Mouse (Mus musculus): Measurements from ENCODE around the gene Mid1.
"Not testable (repeated sequence)": the region's sequence is repeated elsewhere in the genome, so short reads cannot be mapped to it uniquely, and the experiment has no call there.

The Mid1 gene

GRCm38 (mm10) chrX:169987368-169987837 is 302.4 kb downstream of the Mid1 start:
- peak; percentile 65 for DNase-seq (ENCODE audit: low spot score)

- peak; percentile 59 for DNase-seq (ENCODE audit: low spot score)
Measured at GRCm38 (mm10) chrX:169988571-169989218, 303.7 kb downstream of the Mid1 start.

DNA sequence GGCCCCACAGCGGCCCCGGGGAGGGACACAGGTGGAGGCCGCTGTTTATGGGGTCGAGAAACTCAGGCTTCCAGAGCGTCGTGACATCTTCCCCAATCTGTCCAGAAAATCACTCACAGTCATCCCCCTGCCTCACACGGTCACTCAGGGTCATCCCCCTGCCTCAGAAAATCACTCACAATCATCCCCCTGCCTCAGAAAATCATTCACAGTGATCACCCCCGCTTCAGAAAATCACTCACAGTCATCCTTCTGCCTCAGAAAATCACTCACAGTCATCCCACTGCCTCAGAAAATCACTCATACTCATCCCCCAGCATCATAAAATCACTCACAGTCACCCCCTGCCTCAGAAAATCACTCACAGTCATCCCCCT is 304.2 kb downstream of the Mid1 start:
- not testable (repeated sequence) for DNase-seq (ENCODE audit: low spot score)

DNA sequence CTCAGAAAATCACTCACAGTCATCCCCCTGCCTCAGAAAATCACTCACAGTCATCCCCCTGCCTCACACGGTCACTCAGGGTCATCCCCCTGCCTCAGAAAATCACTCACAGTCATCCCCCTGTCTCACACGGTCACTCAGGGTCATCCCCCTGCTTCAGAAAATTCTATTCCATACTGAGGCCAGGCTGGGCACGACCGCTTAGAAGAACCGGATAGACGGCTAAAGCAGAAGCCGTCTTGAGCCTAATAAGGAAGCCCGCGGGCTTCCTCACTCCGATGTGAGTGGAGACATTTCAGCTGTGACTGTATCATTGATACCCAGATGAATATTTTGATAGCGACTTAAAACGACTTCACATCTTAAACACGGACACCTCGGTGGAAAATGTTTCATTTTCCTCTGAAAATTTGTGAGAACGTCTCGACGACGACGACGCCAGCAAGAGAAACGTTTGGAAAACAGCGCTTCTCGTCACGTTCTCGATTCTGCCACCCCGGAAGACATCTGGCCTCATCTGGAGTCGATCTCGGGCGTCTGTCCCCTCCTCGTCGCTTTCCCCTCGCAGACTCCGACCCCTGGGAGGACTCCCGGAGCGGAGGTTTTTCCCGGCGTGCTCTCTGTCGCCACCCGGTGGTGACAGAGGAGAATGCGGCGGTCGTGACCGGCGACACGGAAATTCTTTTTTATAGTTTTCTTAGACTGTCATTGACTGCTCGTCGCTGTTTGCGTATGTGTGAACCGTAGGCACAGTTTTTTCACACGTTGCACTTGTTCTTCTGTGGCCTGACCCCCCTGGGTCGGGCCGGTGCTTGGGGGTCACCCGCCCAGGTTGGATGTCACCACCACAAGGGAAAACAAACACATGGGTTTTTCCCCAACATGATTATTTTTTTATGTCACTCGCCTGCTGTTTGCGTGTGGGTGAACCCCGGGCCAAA is 305.0 kb downstream of the Mid1 start:
- DNase-seq (ENCODE audit: low spot score): peak; percentile 80

- peak; percentile 100 for DNase-seq (ENCODE audit: low spot score)
Measured at GRCm38 (mm10) chrX:169991128-169991873, 306.3 kb downstream of the Mid1 start.

- peak; percentile 47 for DNase-seq (ENCODE audit: low spot score)
Measured at GRCm38 (mm10) chrX:169992086-169992930, 307.3 kb downstream of the Mid1 start.

DNA sequence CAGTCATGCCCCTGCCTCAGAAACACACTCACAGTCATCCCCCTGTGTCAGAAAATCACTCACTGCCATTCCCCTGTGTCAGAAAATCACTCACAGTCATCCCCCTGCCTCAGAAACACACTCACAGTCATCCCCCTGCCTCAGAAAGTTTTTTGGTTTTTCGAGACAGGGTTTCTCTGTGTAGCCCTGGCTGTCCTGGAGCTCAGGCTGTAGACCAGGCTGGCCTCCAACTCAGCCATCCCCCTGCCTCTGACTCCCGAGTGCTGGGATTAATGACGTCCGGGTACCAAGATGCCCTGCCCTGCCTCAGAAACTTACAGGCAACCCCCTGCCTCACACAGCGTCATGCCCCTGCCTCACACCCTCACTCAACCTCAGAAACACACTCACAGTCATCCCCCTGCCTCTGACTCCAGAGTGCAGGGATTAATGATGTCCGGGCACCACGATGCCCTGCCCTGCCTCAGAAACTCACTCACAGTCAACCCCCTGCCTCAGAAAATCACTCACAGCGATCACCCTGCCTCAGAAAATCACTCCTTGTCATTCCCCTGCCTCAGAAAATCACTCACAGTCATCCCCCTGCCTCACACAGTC is 308.1 kb downstream of the Mid1 start:
- DNase-seq (ENCODE audit: low spot score): peak; percentile 39

GRCm38 (mm10) chrX:169994011-169994865 is 309.2 kb downstream of the Mid1 start:
- peak; percentile 74 for DNase-seq (ENCODE audit: low spot score)

DNA sequence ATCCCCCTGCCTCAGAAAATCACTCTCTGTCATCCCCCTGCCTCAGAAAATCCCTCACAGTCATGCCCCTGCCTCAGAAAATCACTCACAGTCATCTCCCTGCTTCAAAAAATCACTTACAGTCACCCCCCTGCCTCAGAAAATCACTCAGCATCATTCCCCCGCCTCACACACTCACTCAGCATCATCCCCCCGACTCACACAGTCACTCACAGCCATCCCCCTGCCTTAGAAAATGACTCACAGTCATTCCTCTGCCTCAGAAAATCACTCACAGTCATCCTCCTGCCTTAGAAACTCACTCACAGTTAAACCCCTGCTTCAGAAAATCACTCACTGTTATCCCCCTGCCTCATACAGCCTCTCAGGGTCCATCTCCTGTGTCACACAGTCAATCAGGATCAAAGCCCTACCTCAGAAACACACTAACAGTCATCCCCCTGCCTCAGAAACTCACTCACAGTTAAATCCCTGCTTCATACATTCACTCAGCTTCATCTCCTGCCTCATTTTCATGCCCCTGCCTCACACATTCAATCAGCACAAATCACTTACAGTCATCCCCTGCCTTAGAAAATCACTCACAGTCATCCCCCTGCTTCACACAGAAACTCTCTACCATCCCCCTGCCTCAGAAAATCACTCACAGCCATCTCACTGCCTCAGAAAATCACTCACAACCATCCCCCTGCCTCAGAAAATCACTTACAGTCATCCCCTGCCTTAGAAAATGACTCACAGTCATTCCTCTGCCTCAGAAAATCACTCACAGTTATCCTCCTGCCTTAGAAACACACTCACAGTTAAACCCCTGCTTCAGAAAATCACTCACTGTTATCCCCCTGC is 310.1 kb downstream of the Mid1 start:
- peak; percentile 27 for DNase-seq (ENCODE audit: low spot score)

DNA sequence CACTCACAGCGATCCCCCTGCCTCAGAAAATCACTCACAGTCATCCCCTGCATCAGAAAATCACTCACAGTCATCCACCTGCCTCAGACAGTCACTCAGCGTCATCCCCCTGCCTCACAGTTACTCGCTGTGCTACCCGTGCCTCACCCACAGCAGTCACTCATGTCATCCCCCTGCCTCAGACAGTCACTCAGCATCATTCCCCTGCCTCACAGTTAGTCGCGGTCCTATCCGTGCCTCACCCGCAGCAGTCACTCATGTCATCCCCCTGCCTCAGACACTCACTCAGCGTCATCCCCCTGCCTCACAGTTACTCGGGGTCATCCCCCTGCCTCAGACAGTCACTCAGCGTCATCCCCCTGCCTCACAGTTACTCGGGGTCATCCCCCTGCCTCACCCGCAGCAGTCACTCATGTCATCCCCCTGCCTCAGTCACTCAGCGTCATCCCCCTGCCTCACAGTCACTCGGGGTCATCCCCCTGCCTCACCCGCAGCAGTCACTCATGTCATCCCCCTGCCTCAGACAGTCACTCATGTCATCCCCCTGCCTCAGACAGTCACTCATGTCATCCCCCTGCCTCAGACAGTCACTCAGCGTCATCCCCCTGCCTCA is 311.0 kb downstream of the Mid1 start:
- DNase-seq (ENCODE audit: low spot score): peak; percentile 39

GRCm38 (mm10) chrX:169996926-169997325 is 311.9 kb downstream of the Mid1 start:
- DNase-seq (ENCODE audit: low spot score): peak; percentile 98

GRCm38 (mm10) chrX:169997456-169997853 is 312.5 kb downstream of the Mid1 start:
- not testable (repeated sequence) for DNase-seq (ENCODE audit: low spot score)

DNA sequence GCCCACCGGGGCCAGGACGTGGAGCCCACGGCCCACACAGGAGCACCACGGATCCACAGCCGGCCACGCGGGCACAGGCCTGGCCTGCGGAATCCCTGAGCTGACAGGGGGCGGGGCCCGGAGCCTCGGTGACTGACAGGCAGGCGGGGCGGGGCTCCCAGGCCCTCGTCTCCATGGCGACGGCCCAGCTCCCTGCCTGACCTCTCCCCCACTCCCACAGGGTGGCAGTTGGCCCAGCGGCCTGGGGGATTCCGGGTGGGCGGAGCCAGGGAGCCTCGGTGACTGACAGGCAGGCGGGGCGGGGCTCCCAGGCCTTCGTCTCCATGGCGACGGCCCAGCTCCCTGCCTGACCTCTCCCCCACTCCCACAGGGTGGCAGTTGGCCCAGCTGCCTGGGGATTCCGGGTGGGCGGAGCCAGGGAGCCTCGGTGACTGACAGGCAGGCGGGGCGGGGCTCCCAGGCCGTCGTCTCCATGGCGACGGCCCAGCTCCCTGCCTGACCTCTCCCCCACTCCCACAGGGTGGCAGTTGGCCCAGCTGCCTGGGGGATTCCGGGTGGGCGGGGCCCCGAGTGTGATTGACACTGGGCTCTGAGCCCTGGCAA is 313.0 kb downstream of the Mid1 start:
- DNase-seq (ENCODE audit: low spot score): peak; percentile 100

GRCm38 (mm10) chrX:169998559-169999219 is 313.7 kb downstream of the Mid1 start:
- DNase-seq (ENCODE audit: low spot score): not testable (repeated sequence)

GRCm38 (mm10) chrX:169999226-169999883 is 314.4 kb downstream of the Mid1 start:
- DNase-seq (ENCODE audit: low spot score): peak; percentile 62

- not testable (repeated sequence) for DNase-seq (ENCODE audit: low spot score)
Measured at GRCm38 (mm10) chrX:169999912-170000641, 315.1 kb downstream of the Mid1 start.
